Mouse (Mus musculus): ENCODE measurements around the gene Nek10. TPM values are rescaled to one million over a fixed set of nuclear protein-coding genes. Genes with fewer than 3 reads are reported as not detected.

The Nek10 gene
- total RNA-seq, 1 experiment: 0.67 TPM

DNA sequence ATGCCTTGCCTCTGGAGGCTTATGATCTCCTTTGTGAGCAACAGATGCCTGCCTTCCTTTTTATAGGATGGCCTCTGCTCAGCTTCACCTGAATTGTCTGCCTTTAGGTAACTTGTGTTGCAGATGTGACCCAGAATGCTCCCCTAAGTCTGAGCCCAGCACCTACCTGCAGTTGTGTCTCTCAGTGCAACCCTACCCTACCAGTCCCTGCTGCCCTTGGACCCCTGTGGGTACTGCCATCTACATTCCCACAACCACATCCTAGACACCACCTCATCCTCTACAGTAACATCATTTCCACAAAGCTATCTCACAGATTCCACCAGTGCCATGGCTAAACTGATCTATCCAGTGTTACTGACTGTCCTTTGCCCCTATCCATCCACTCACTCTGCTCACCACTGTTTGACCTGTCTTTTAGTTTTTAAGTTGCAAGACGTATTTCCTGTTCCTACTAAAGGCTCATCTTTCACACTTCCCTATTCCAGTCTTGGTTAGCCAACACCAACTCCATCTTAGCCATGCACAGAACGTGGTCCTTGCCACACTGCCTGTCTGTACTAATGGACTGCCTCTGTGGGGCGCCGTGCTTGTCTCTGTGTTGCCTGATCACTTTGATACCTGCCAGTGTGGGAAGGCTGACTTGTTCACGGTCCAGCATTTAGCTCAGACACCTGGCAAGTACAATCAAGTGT, 1.4 kb downstream of the Nek10 start:
- Histone ChIP-seq H3K9ac (ENCODE audit: insufficient read depth, low read depth, low read length, poor library complexity, severe bottlenecking) (no peak overlapping the region), H3K36me3 (ENCODE audit: control insufficient read depth, insufficient read depth, low read length, poor library complexity, severe bottlenecking) (no peaks in the 10 kb centered on the region), H3K4me1 (ENCODE audit: control insufficient read depth in 2 of 2, insufficient read depth in 2 of 2, low read length in 2 of 2, poor library complexity in 1 of 2) (no peaks in the 10 kb centered on the region), H3K27ac (ENCODE audit: insufficient read depth, low read depth, low read length, poor library complexity, severe bottlenecking) (no peak overlapping the region), H3K9me3 (ENCODE audit: control insufficient read depth, insufficient read depth, low read depth, low read length) (no peaks in the 10 kb centered on the region), H3K4me3 (ENCODE audit: insufficient read depth in 1 of 2, low read depth in 1 of 2, low read length in 2 of 2, poor library complexity in 1 of 2, severe bottlenecking in 1 of 2) (no peak overlapping the region)
- in situ Hi-C loops (cut with MboI; ENCODE audit: low sequenced_read_pairs in 2 of 2, unreplicated experiment in 2 of 2): no loop called here
- TF ChIP-seq MAFK (IDR thresholded peaks at IDR 0.05; ENCODE audit: insufficient read depth, low read depth, low read length) (no peak), CHD2 (IDR thresholded peaks at IDR 0.05; ENCODE audit: low read depth, low read length) (no peak), HCFC1 (IDR thresholded peaks at IDR 0.05; ENCODE audit: borderline replicate concordance, insufficient read depth, low read length) (no peak), ZNF384 (IDR thresholded peaks at IDR 0.05; ENCODE audit: low read depth, low read length) (no peak), ZC3H11A (IDR thresholded peaks at IDR 0.05; ENCODE audit: borderline replicate concordance, low read depth, low read length) (no peak)
- DNase-seq (ENCODE audit: low read depth, low spot score): no peak

DNA sequence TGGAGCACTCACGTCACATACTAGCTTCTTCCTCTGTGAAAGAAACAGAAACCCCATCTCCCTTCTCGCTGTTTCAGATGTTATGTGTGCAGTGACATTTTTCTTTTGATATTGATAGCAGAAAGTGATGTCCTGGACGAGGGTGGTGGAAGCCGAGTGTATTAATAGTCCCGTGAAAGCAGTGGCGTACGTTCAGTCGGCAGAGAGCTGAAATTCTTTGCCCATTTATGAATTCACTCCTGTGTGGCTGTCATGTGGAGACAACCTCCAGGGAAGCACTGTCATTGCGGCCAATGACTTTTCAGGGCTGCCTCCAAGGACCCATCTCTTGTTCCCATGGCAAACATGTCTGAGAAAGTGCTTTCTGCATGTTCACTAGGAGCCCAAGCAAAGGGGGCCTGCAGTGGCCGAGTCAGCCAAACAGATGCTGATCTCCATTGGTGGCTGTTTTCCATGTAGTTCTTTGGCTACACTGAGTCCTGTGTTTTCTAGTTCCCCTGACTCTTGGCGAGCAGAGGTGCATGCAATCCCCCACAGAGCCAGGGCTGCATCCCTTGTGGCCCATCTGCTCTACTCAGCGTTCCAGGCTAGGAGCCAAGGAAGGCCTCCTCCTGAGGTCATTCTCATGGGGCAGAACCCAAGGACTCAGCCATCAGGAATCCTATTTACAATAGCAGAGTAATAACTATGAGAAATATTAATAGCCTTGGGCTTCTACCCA, 29.5 kb downstream of the Nek10 start:
- Histone ChIP-seq H3K36me3 (ENCODE audit: control insufficient read depth, insufficient read depth, low read length, poor library complexity, severe bottlenecking) (no peaks in the 10 kb centered on the region), H3K4me3 (ENCODE audit: insufficient read depth in 1 of 2, low read depth in 1 of 2, low read length in 2 of 2, poor library complexity in 1 of 2, severe bottlenecking in 1 of 2) (no peak overlapping the region), H3K9me3 (ENCODE audit: control insufficient read depth, insufficient read depth, low read depth, low read length) (no peaks in the 10 kb centered on the region), H3K27ac (ENCODE audit: insufficient read depth, low read depth, low read length, poor library complexity, severe bottlenecking) (no peak overlapping the region), H3K4me1 (ENCODE audit: control insufficient read depth in 2 of 2, insufficient read depth in 2 of 2, low read length in 2 of 2, poor library complexity in 1 of 2) (no peaks in the 10 kb centered on the region), H3K9ac (ENCODE audit: insufficient read depth, low read depth, low read length, poor library complexity, severe bottlenecking) (no peak overlapping the region)
- in situ Hi-C loops (cut with MboI; ENCODE audit: low sequenced_read_pairs in 2 of 2, unreplicated experiment in 2 of 2): no loop called here
- no peak for TF ChIP-seq ZNF384 (IDR thresholded peaks at IDR 0.05; ENCODE audit: low read depth, low read length)
- TF ChIP-seq CHD2 (IDR thresholded peaks at IDR 0.05; ENCODE audit: low read depth, low read length): no peak
- no peak for TF ChIP-seq MAFK (IDR thresholded peaks at IDR 0.05; ENCODE audit: insufficient read depth, low read depth, low read length)
- no peak for TF ChIP-seq ZC3H11A (IDR thresholded peaks at IDR 0.05; ENCODE audit: borderline replicate concordance, low read depth, low read length)
- no peak for TF ChIP-seq HCFC1 (IDR thresholded peaks at IDR 0.05; ENCODE audit: borderline replicate concordance, insufficient read depth, low read length)
- no peak for DNase-seq (ENCODE audit: low read depth, low spot score)

GRCm38 (mm10) chr14:14833498-14833897, 30.3 kb downstream of the Nek10 start:
- Histone ChIP-seq H3K27ac (ENCODE audit: insufficient read depth, low read depth, low read length, poor library complexity, severe bottlenecking) (no peak overlapping the region), H3K36me3 (ENCODE audit: control insufficient read depth, insufficient read depth, low read length, poor library complexity, severe bottlenecking) (no peaks in the 10 kb centered on the region), H3K4me3 (ENCODE audit: insufficient read depth in 1 of 2, low read depth in 1 of 2, low read length in 2 of 2, poor library complexity in 1 of 2, severe bottlenecking in 1 of 2) (no peak overlapping the region), H3K4me1 (ENCODE audit: control insufficient read depth in 2 of 2, insufficient read depth in 2 of 2, low read length in 2 of 2, poor library complexity in 1 of 2) (no peaks in the 10 kb centered on the region), H3K9ac (ENCODE audit: insufficient read depth, low read depth, low read length, poor library complexity, severe bottlenecking) (no peak overlapping the region), H3K9me3 (ENCODE audit: control insufficient read depth, insufficient read depth, low read depth, low read length) (no peaks in the 10 kb centered on the region)
- in situ Hi-C loops (cut with MboI; ENCODE audit: low sequenced_read_pairs in 2 of 2, unreplicated experiment in 2 of 2): no loop called here
- TF ChIP-seq ZNF384 (IDR thresholded peaks at IDR 0.05; ENCODE audit: low read depth, low read length): no peak
- TF ChIP-seq ZC3H11A (IDR thresholded peaks at IDR 0.05; ENCODE audit: borderline replicate concordance, low read depth, low read length): no peak
- TF ChIP-seq HCFC1 (IDR thresholded peaks at IDR 0.05; ENCODE audit: borderline replicate concordance, insufficient read depth, low read length): no peak
- DNase-seq (ENCODE audit: low read depth, low spot score): no peak

DNA sequence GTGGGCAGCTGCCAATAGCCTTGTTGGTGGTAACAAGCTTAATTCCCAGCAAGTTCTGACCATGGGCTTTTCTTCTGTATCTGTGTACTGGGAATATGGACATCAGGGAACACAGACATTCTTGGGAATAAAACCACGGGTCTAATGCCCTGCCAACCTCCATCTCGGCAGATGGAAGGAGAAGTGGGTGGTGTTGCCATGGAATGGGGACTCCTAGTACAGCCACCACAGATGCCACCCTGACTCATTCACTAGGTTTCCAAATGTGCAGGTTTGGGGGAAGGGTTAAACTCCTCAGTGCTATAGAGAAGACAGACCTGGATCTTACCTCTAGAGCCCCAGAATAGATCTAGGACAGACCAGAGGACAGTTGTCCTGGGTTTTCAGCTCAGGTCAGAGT, 31.1 kb downstream of the Nek10 start:
- in situ Hi-C loops (cut with MboI; ENCODE audit: low sequenced_read_pairs in 2 of 2, unreplicated experiment in 2 of 2): no loop called here

More for the DNA sequence above, 31.1 kb downstream of the Nek10 start:
- no peak for DNase-seq (ENCODE audit: low read depth, low spot score)
- Histone ChIP-seq H3K4me3 (ENCODE audit: insufficient read depth in 1 of 2, low read depth in 1 of 2, low read length in 2 of 2, poor library complexity in 1 of 2, severe bottlenecking in 1 of 2) (no peak overlapping the region), H3K27ac (ENCODE audit: insufficient read depth, low read depth, low read length, poor library complexity, severe bottlenecking) (no peak overlapping the region), H3K9ac (ENCODE audit: insufficient read depth, low read depth, low read length, poor library complexity, severe bottlenecking) (no peak overlapping the region), H3K36me3 (ENCODE audit: control insufficient read depth, insufficient read depth, low read length, poor library complexity, severe bottlenecking) (no peaks in the 10 kb centered on the region), H3K4me1 (ENCODE audit: control insufficient read depth in 2 of 2, insufficient read depth in 2 of 2, low read length in 2 of 2, poor library complexity in 1 of 2) (no peaks in the 10 kb centered on the region), H3K9me3 (ENCODE audit: control insufficient read depth, insufficient read depth, low read depth, low read length) (no peaks in the 10 kb centered on the region)
- TF ChIP-seq MAFK (IDR thresholded peaks at IDR 0.05; ENCODE audit: insufficient read depth, low read depth, low read length): no peak
- TF ChIP-seq ZC3H11A (IDR thresholded peaks at IDR 0.05; ENCODE audit: borderline replicate concordance, low read depth, low read length): no peak
- no peak for TF ChIP-seq ZNF384 (IDR thresholded peaks at IDR 0.05; ENCODE audit: low read depth, low read length)
- no peak for TF ChIP-seq HCFC1 (IDR thresholded peaks at IDR 0.05; ENCODE audit: borderline replicate concordance, insufficient read depth, low read length)
- TF ChIP-seq CHD2 (IDR thresholded peaks at IDR 0.05; ENCODE audit: low read depth, low read length): no peak
